Mouse (Mus musculus) right cerebral cortex, postnatal 10 days (tissue): ENCODE results near the gene Znhit3.

Experiments used
- DNase-seq, 2 experiments: peaks; one replicate each; pipeline ENCODE4 v3.0.0; 2021; ENCODE audit warnings: low spot score in 2 of 2

Znhit3 gene

GRCm38 (mm10) chr11:84920981-84921380 is 4.8 kb upstream of the Znhit3 start:
- DNase-seq, result no peak

GRCm38 (mm10) chr11:84919951-84920350 is 3.8 kb upstream of the Znhit3 start:
- DNase-seq, result no peak

GRCm38 (mm10) chr11:84919276-84919675 is 3.1 kb upstream of the Znhit3 start:
- no peak for DNase-seq

GRCm38 (mm10) chr11:84918425-84918824 is 2.3 kb upstream of the Znhit3 start:
- DNase-seq, result peak; percentile 91 to 94

GRCm38 (mm10) chr11:84916703-84917300 is 636 bp upstream of the Znhit3 start:
- no peak for DNase-seq

- DNase-seq, result no peak
These were observed 1.5 kb downstream of the Znhit3 start for GRCm38 (mm10) chr11:84914673-84915072.

- DNase-seq, result no peak
These were observed 5.8 kb downstream of the Znhit3 start for GRCm38 (mm10) chr11:84910411-84910810.

GRCm38 (mm10) chr11:84908480-84908879 is 7.7 kb downstream of the Znhit3 start:
- no peak for DNase-seq

- no peak for DNase-seq
These were observed 9.1 kb downstream of the Znhit3 start for GRCm38 (mm10) chr11:84907081-84907480.

- DNase-seq, result no peak
These were observed 11.5 kb downstream of the Znhit3 start for GRCm38 (mm10) chr11:84904597-84905144.

GRCm38 (mm10) chr11:84893113-84893512 is 23.1 kb downstream of the Znhit3 start:
- DNase-seq, result no peak

GRCm38 (mm10) chr11:84891705-84892104 is 24.5 kb downstream of the Znhit3 start:
- DNase-seq, result no peak

GRCm38 (mm10) chr11:84889492-84889891 is 26.7 kb downstream of the Znhit3 start:
- DNase-seq, result no peak

- DNase-seq, result no peak
These were observed 28.1 kb downstream of the Znhit3 start for GRCm38 (mm10) chr11:84888025-84888424.

- DNase-seq, result no peak
These were observed 29.2 kb downstream of the Znhit3 start for GRCm38 (mm10) chr11:84886767-84887511.

- no peak for DNase-seq
These were observed 29.9 kb downstream of the Znhit3 start for GRCm38 (mm10) chr11:84886236-84886635.

- no peak for DNase-seq
These were observed 30.9 kb downstream of the Znhit3 start for GRCm38 (mm10) chr11:84885238-84885637.

GRCm38 (mm10) chr11:84882346-84882745 is 33.8 kb downstream of the Znhit3 start:
- no peak for DNase-seq

GRCm38 (mm10) chr11:84880971-84881370 is 35.2 kb downstream of the Znhit3 start:
- DNase-seq, result no peak

- DNase-seq, result peak; percentile 52 to 62
These were observed 35.7 kb downstream of the Znhit3 start for GRCm38 (mm10) chr11:84880465-84880961.

- peak; percentile 84 for DNase-seq
These were observed 36.2 kb downstream of the Znhit3 start, which contains the start of the genes Myo19 and Pigw for GRCm38 (mm10) chr11:84879772-84880464. Gene Myo19, plus strand, starts transcription at chr11:84880148. Gene Pigw, minus strand, starts transcription at chr11:84880285.
